Mouse (Mus musculus) limb, embryonic 10.5 days (tissue): ENCODE results near the gene Tspan13. TPM values are rescaled to one million over a fixed set of nuclear protein-coding genes. Genes with fewer than 3 reads are reported as not detected.

ENCODE experiments used
- DNase-seq: peaks from one replicate; pipeline ENCODE4 v3.0.0-alpha.2; 2017; ENCODE audit warnings: low spot score
- H3K27ac ChIP-seq: fragments of 300-500 bp; sonication (generic); 2 replicates; pipeline ENCODE4 v1.5.1; 2016; ENCODE audit warnings: mild to moderate bottlenecking
- H3K27me3 ChIP-seq: fragments of 300-500 bp; sonication (generic); 2 replicates; pipeline ENCODE4 v1.6.1; 2016; ENCODE audit warnings: low read depth, mild to moderate bottlenecking; ENCODE audit not compliant: poor library complexity, severe bottlenecking
- H3K36me3 ChIP-seq: fragments of 300-500 bp; sonication (generic); 2 replicates; pipeline ENCODE4 v1.6.1; 2016; ENCODE audit warnings: mild to moderate bottlenecking, moderate library complexity
- H3K4me1 ChIP-seq: fragments of 300-500 bp; sonication (generic); 2 replicates; pipeline ENCODE4 v1.6.1; 2016
- H3K4me3 ChIP-seq: fragments of 300-500 bp; sonication (generic); 2 replicates; pipeline ENCODE4 v1.5.1; 2016; ENCODE audit warnings: mild to moderate bottlenecking, moderate library complexity
- H3K9me3 ChIP-seq: fragments of 300-500 bp; sonication (generic); replicated peaks from 2 replicates; pipeline ENCODE4 v1.6.1; 2016; ENCODE audit warnings: mild to moderate bottlenecking
- WGBS: fragments of 180-500 bp; shearing (Covaris S2); methylation state at CpG from one replicate; pipeline ENCODE4 v1.1.7; 2016; 5-methylcytosine and 5-hydroxymethylcytosine counted together
- polyA plus RNA-seq: library from polyadenylated mRNA; unstranded; fragments of >200 nt; fragmentation: Nextera tagmentation; extraction: Ambion mirVana; gene quantifications from 2 replicates; pipeline ENCODE4 v1.2.1, GENCODE M21; 2016

The Tspan13 gene
- 47.2 and 57.7 TPM in 2 replicates for polyA plus RNA-seq

DNA sequence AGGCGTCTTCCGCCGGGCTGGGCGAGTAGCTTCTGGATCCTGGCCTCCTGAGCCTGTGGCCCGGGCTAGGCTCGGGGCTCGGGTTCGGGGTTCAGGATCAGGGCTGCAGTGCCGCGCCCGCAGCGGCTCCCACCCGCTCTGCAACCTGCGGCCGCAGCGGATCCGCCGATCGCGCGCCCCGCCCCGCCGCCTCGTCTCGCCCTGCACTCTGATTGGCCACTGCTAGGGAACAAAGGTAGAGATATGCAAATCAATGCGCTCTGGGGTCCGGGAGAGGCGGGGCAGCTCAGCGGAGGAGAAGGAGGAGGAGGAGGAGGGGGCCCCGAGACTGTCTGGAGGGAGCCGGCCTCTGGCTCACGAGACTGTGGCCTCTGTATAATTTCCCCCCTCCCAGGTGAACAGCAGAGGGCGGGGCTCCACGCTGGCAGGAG, at the start of gene Tspan13:
TSS of gene Tspan13 (minus strand) at position 153 of the 431 bp plus-strand sequence.
- Histone ChIP-seq H3K9me3 (no peaks in the 10 kb centered on the region), H3K4me3 (peak within 1 kb of the TSS; percentile 93), H3K27me3 (no peaks in the 10 kb centered on the region), H3K4me1 (peaks cover 23% of the 10 kb centered on the region), H3K36me3 (no peaks in the 10 kb centered on the region), H3K27ac (peak within 1 kb of the TSS; percentile 90)
- WGBS = under 1% methylated on average over 35 of the region's 35 CpGs
- peak; percentile 91 for DNase-seq

DNA sequence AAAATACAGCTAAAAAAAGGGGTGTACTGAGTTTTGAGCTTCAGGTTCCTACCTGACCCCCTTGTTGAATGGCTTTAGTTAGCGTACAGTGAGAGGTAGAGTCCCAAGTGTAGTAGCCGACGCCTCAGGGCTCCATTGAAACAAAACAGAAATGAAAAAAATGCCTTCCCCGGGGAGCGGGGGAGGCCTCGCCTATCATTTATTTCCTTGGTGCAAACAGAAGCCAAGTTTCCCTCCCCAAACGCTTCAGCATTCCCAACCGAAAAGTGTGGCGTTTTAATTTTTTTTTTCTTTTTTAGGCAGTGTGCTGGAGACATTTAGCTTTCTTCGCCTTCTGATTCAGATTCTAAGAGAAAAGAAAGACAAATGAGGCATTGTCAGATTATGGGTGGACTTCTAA, 49.7 kb upstream of the Tspan13 start:
- H3K36me3 ChIP-seq = peaks cover 62% of the 10 kb centered on the region
- DNase-seq = no peak
- no peaks in the 10 kb centered on the region for H3K27me3 ChIP-seq
- no peaks in the 10 kb centered on the region for H3K9me3 ChIP-seq
- WGBS = 97% methylated on average over 10 of the region's 10 CpGs
- H3K4me3 ChIP-seq = no peak overlapping the region
- no peak overlapping the region for H3K27ac ChIP-seq
- H3K4me1 ChIP-seq = no peaks in the 10 kb centered on the region

DNA sequence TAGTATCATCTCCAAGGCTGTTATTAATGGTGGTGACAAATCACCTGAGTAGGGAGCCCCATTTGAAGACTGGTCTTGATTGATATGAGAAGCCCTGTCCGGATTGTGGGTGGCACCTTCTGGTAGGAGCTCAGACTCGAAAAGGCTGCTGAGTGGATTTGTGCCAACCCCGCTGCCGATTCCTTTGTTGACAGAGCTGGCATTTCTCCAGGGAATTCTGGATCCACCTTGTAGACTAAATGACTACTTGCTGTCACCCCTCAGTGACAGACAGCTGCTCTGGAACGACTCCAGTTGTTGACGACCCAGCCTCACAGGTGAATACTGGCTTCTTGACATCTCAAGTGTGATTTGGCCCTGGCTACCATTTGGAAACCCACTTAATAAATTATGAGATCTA, 46.9 kb upstream of the Tspan13 start:
- WGBS = 90% methylated on average over 6 of the region's 6 CpGs
- no peak overlapping the region for H3K27ac ChIP-seq
- H3K4me1 ChIP-seq = no peaks in the 10 kb centered on the region
- no peak for DNase-seq
- H3K4me3 ChIP-seq = no peak overlapping the region
- no peaks in the 10 kb centered on the region for H3K9me3 ChIP-seq
- H3K36me3 ChIP-seq = peaks cover 38% of the 10 kb centered on the region
- no peaks in the 10 kb centered on the region for H3K27me3 ChIP-seq

DNA sequence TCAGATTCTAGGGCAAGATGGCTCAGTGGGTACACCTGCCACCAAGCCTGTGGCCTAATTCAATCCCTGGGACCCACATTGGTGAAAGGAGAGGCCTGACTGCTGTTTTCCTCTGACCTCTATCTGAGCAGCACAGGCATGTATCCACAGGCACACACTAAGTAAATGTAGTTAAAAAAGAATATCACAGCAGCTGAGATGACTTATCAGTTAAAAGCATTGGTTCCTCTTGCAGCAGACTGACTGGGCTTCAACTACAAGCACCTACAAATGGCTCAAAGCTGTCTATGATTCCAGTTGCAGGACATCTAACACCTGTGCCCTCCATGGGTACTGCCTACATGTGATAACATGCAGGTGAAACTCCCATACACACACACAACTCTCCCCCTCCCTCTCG, 46.5 kb upstream of the Tspan13 start:
- no peak for DNase-seq

DNA sequence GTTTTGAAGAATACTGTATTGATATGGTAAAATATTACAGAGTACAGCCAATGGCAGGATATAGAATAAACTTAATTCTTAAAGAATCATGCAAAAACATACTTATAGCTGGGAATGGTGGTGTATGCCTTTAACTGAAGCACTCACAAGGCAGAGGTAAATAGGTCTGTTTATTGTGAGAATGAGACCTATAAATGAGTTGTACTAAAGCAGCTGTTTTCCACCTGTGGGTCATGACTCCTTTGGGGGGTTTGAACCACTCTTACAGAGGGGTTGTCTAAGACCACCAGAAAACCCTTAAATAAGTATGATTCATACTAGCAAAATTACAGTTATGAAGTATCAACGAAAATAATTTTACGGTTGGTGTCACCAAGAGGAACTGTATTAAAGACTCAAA, 43.1 kb upstream of the Tspan13 start:
- no peak for DNase-seq
- H3K4me1 ChIP-seq = no peaks in the 10 kb centered on the region
- H3K27me3 ChIP-seq = no peaks in the 10 kb centered on the region
- H3K9me3 ChIP-seq = no peaks in the 10 kb centered on the region
- no peak overlapping the region for H3K4me3 ChIP-seq
- H3K27ac ChIP-seq = no peak overlapping the region
- 0 out of 2 replicates have a peak, but pooled peaks cover 3% of the 10 kb centered on the region for H3K36me3 ChIP-seq
- WGBS = 96% methylated on average over 2 of the region's 2 CpGs

More for the DNA sequence above, 46.5 kb upstream of the Tspan13 start:
- Histone ChIP-seq H3K4me3 (no peak overlapping the region), H3K27ac (no peak overlapping the region), H3K36me3 (peaks cover 36% of the 10 kb centered on the region), H3K4me1 (no peaks in the 10 kb centered on the region), H3K9me3 (no peaks in the 10 kb centered on the region), H3K27me3 (no peaks in the 10 kb centered on the region)
- WGBS = 91% methylated on average over 1 of the region's 1 CpGs

DNA sequence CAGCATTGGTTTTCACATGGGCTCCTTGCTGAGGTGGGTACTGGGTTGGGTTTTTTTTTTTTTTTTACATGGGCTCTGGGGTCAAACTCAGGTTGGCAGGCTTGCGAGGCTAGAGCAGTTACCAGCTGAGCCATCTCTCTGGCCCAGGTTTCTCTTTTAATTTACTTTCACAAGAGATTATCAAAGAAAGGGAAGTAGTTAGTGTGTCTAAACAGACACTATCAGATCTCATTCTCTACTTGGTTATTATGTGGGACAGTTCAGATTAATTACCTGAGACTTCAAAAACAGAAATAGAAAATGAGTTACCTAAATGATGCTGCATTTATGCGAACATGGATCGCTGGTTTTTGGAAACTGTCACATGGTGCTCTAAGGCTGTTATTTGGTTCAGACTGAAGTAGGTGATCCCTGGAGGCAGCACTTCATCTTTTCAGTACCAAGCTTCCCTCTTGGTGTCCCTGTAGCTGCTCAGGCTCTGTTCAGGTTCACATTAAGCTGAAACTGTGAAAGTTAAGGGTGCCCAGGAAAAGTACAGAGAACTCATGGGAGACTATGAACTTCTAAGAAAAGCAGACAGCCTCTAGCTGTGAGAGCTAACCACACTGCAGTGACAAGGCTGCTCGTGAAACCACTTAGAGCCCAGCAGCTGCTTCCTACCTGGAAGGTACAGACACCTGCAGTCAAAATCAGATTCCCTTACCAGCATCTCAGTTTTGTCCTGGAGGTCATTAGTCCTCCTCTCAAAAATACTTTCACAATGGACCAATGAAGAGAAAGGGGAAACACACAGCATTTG, 36.0 kb upstream of the Tspan13 start:
- H3K27me3 ChIP-seq = no peaks in the 10 kb centered on the region
- H3K36me3 ChIP-seq = no peaks in the 10 kb centered on the region
- no peaks in the 10 kb centered on the region for H3K9me3 ChIP-seq
- WGBS = 68% methylated on average over 4 of the region's 4 CpGs
- H3K27ac ChIP-seq = no peak overlapping the region
- peaks cover 5% of the 10 kb centered on the region for H3K4me1 ChIP-seq
- DNase-seq = no peak
- H3K4me3 ChIP-seq = no peak overlapping the region

DNA sequence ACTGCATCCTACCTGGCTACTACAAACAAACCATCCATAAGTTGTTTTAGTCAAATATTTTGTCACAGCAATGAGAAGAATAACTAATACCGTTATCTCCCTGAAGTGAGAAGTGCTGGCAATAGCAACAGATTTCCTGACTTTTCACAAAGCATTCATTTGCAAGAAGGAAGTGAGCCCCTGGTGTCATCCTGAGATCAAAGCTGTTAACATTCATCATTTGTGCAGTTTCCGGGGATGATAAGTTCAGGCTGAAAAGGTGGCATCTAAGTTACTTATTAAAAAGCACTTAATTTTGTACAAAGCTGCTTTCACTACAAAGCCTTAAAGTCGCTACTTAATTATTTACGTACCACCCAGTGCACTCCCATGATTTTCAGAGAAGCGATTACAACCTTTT, 30.6 kb upstream of the Tspan13 start:
- peaks cover 19% of the 10 kb centered on the region for H3K4me1 ChIP-seq
- DNase-seq = no peak
- H3K4me3 ChIP-seq = no peak overlapping the region
- H3K9me3 ChIP-seq = no peaks in the 10 kb centered on the region
- H3K27me3 ChIP-seq = no peaks in the 10 kb centered on the region
- WGBS = 4% methylated on average over 5 of the region's 5 CpGs
- no peaks in the 10 kb centered on the region for H3K36me3 ChIP-seq
- H3K27ac ChIP-seq = no peak overlapping the region

DNA sequence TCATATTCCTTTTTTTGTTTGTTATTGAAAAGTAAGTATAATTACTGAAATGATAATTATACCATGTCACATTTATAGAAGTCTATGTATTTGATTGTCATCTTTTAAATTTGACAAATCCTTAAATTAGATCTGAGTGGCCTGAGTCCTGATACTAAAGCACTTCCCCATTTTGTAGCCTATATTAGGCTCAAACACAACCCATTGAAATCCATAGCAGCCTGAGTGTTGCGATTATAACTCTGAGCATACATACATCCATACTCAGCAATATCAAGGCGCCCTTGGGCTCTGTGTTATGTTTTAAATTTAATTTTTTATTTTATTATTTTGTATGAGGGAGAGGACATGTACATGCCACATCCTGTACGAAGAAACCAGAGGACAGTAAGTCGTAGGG, 27.9 kb upstream of the Tspan13 start:
- DNase-seq = no peak
- WGBS = 89% methylated on average over 4 of the region's 4 CpGs
- no peaks in the 10 kb centered on the region for H3K9me3 ChIP-seq
- H3K27ac ChIP-seq = no peak overlapping the region
- H3K4me3 ChIP-seq = no peak overlapping the region
- H3K36me3 ChIP-seq = no peaks in the 10 kb centered on the region
- H3K27me3 ChIP-seq = no peaks in the 10 kb centered on the region
- H3K4me1 ChIP-seq = peaks cover 19% of the 10 kb centered on the region

DNA sequence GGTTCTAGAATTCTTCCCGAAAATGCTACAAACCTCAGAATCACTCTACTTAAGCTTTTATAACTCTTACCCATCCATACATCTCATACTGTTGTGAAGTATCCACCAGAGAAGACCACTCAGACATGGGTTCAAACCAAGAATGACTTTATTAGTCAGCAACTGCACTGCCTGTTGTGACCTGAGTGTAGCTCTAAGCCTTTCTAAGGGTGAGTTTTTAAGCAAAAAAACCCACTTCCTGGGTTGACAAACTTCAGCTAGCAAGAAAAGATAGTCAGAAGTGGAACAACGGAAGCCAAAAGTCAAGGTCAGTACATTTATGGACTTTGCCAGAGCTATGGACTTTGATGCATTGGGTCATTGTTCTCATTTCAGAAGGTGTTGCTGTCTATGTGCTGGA, 25.2 kb upstream of the Tspan13 start:
- Histone ChIP-seq H3K36me3 (no peaks in the 10 kb centered on the region), H3K9me3 (no peaks in the 10 kb centered on the region), H3K4me1 (peaks cover 7% of the 10 kb centered on the region), H3K27me3 (no peaks in the 10 kb centered on the region), H3K27ac (no peak overlapping the region), H3K4me3 (no peak overlapping the region)
- DNase-seq = no peak
- 96% methylated on average over 2 of the region's 2 CpGs for WGBS

DNA sequence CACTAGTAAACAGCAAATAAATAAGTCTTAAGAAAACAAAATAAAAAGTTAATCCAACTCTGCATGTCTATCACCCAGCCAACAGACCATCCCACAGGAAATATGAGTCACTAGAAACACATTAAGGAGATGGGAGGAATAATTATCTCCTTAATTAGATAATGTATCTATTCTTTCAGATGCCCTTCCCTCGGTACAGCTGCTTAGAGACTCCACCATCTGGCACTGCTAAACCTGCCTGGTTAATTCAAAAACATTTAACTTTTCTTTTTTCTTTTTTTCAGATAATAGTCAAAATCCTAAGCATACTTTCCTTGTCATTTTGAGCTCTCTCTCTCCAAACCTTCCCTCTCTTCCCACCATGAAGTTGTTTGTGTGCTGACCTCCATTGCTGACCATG, 23.6 kb upstream of the Tspan13 start:
- Histone ChIP-seq H3K36me3 (no peaks in the 10 kb centered on the region), H3K27me3 (no peaks in the 10 kb centered on the region), H3K27ac (no peak overlapping the region), H3K4me1 (no peaks in the 10 kb centered on the region), H3K9me3 (no peaks in the 10 kb centered on the region), H3K4me3 (no peak overlapping the region)
- no peak for DNase-seq
- 87% methylated on average over 1 of the region's 1 CpGs for WGBS

DNA sequence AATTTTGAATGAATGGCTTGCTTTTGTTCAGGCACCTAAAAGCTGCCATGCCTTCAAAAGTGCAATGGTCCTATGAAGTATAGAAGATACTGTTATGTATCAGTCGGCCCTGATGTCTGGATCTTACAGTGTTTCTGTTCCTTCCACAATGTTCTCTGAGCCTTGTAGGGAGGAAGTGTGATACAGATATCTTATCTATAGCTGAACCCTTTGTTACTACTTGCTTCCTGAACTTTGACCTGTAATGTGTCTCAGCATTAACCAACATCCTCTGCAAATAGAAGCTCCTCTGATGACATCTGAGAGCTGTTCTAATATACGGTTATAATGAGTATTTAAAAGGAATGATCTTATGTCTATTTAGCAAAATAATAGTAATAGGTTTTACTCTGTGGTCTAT, 15.4 kb upstream of the Tspan13 start:
- no peaks in the 10 kb centered on the region for H3K9me3 ChIP-seq
- H3K36me3 ChIP-seq = no peaks in the 10 kb centered on the region
- no peak overlapping the region for H3K4me3 ChIP-seq
- WGBS = 84% methylated on average over 2 of the region's 2 CpGs
- H3K4me1 ChIP-seq = no peaks in the 10 kb centered on the region
- H3K27ac ChIP-seq = no peak overlapping the region
- no peak for DNase-seq
- no peaks in the 10 kb centered on the region for H3K27me3 ChIP-seq

DNA sequence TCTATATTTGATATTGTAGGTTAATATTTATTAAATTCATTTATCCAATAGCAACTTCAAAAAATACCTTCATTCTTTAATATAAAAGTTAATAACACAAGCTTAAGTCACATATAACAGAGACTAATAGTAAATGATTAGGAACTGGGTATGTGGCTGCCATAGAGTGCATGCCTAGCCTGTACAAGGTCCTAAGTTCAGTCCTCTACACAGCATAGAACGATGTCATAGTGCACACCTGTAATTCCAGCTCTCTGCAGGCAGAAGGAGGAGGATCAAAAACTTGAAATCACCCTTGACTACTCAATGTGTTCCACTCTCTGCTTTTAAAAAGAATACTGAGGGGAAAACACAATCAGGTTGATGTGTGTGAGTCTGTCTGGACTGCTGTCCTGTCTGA, 8.0 kb upstream of the Tspan13 start:
- no peak overlapping the region for H3K4me3 ChIP-seq
- H3K9me3 ChIP-seq = no peaks in the 10 kb centered on the region
- H3K4me1 ChIP-seq = peaks cover 13% of the 10 kb centered on the region
- H3K27ac ChIP-seq = no peak overlapping the region
- 86% methylated on average over 1 of the region's 1 CpGs for WGBS
- DNase-seq = no peak
- no peaks in the 10 kb centered on the region for H3K27me3 ChIP-seq
- H3K36me3 ChIP-seq = no peaks in the 10 kb centered on the region

DNA sequence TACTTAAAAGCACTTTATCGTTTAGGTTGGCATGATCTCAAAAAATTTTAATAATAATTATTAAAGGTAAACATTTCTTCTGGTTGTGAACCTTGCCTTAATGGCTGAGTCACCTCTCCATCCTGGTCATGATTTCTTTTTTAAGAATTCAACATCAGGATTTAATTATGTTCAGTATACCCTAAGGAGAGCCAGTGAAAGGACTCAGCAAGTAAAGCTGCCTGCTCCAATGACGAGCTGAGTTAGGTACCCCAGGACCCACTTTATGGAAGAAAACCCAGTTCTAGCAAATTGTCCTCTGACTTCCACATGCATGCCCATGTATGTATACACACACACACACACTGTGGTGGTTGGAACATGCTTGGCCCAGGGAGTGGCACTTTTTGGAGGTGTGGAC, 5.3 kb upstream of the Tspan13 start:
- no peaks in the 10 kb centered on the region for H3K27me3 ChIP-seq
- WGBS = 63% methylated on average over 2 of the region's 2 CpGs
- no peak for DNase-seq
- H3K4me1 ChIP-seq = peaks cover 15% of the 10 kb centered on the region
- no peak overlapping the region for H3K4me3 ChIP-seq
- H3K27ac ChIP-seq = no peak overlapping the region
- H3K9me3 ChIP-seq = no peaks in the 10 kb centered on the region
- H3K36me3 ChIP-seq = no peaks in the 10 kb centered on the region

DNA sequence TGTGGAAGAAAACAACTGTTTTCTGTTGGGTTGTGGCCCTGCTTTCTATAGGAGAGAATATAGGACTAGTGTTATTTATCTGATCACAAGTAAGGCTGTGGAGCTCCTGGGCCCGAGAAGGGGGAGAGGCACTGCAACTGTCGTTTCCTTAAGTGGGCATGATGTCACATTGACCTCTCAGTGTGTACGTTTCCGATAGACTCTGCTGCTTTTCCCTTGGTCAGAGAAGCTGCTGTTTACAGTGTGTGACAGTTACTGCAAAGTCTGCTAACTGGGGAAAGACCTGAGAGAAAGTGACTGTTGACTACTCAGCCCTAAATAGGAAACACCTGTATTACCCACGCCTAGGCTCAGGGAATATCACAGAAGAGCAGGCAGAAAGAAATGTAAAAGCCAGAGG, 3.9 kb upstream of the Tspan13 start:
- Histone ChIP-seq H3K27me3 (no peaks in the 10 kb centered on the region), H3K4me1 (peaks cover 24% of the 10 kb centered on the region), H3K4me3 (no peak overlapping the region), H3K27ac (no peak overlapping the region), H3K36me3 (no peaks in the 10 kb centered on the region), H3K9me3 (no peaks in the 10 kb centered on the region)
- no peak for DNase-seq
- 33% methylated on average over 5 of the region's 5 CpGs for WGBS
